Mouse (Mus musculus) megakaryocyte progenitor cell, adult 5-6 weeks (primary cell): ENCODE results near the gene Hsf4. TPM values are rescaled to one million over a fixed set of nuclear protein-coding genes. Genes with fewer than 3 reads are reported as not detected.
"Not testable (repeated sequence)": the region's sequence is repeated elsewhere in the genome, so short reads cannot be mapped to it uniquely, and the experiment has no call there.

Experiments
- ATAC-seq: replicated peaks from 2 replicates; pipeline ENCODE4 v1.8.0; 2016; ENCODE audit warnings: mild to moderate bottlenecking, moderate TSS enrichment, inconsistent platforms; ENCODE audit not compliant: poor library complexity
- total RNA-seq, 2 experiments: library from RNA; stranded (forward) in 1 of 2; stranded (reverse) in 1 of 2; fragments of 157-497, 149-512 nt in 1 of 2; fragments of 200-1000 nt in 1 of 2; gene quantifications; 2 replicates each; pipeline versions ENCODE4 v1.2.3 to v1.2.4; 2015 to 2017

Gene Hsf4
- total RNA-seq (2015) (not detected in 2 replicates), total RNA-seq (2017) (not detected in 2 replicates)

DNA sequence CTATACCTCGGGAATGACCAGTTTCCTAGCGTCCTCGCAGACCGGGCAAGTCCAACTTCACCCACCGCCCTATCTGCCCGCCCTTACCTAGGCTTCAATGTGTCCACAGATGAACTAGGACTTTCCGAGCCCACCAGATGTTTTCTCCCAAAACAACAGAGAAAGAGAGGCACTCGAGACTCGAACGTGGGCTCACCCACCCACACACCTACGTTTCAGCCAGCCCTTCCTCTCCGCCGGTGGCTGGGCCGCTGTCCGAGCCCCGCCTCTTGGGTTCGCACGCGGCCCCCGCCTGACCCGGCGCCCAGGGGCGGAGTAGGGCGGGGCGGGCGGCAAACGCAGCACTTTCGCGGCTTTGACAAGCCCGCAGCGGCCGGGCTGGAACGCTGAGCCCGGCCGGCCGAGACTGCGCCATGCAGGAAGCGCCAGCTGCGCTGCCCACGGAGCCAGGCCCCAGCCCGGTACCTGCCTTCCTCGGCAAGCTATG lies at the start of gene Hsf4:
Gene Hsf4 (plus strand): TSS at position 341 of the 487 bp plus-strand sequence.
- peak; percentile 27 for ATAC-seq

DNA sequence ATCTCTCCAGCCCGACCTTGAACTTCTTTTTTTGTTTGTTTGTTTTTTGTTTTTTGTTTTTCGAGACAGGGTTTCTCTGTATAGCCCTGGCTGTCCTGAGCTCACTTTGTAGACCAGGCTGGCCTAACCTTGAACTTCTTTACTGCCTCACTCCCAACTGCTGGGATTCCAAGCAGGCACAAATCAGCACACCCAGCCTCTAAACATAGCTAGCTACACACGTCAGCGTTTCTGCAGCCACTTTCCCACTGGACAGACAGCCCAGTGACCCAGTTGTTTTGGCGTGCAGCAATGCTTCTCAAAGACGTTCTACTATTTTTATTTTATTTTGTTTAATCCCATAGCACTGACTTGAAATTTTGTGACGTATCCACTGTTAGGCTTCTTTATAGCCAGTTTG lies 45.8 kb upstream of the Hsf4 start:
- no peak for ATAC-seq

DNA sequence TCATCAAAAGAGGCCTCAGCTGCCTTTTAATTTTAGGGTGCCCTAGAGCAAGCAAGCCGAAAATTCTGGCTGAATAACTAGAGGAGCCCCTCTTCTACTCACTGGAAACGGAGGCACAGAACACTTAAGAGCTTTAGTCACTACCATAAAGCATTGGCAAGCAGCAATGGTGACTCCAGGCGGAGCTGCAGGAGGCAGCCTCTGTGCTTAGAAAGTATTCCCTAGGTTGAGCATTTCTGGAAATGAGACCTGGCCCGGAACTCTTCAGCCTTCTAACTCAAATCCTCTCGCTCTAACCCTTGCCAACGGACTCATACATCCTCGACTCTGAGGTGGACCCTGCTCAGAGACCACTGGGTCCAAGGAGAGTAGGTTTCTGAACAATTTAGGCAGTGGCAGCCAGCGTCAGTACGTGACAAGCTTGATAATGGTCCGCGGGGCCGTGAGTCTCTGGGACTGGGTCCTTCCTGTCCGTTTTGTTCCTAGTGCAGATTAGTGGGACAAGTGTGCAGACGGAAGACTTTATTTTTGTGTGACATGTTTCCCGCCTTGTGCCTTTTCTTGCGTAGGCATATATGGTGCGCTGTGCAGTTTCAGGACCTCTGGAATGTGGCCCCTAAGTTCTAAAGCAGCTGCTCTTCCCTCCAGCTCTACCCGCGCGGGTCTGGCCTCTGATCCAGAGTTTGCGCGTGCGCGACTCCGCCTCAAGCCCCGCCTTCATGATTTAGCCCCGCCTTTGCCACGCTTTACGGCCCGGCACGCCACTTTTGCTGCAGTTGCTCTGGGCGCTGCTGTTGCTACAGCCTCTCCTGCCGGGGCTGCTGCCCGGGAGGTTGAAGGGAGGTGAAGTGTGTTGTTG lies 45.0 kb upstream of the Hsf4 start, which contains the start of gene D230025D16Rik:
Gene D230025D16Rik (plus strand): TSS at position 733 of the 859 bp plus-strand sequence.
- peak; percentile 95 for ATAC-seq

DNA sequence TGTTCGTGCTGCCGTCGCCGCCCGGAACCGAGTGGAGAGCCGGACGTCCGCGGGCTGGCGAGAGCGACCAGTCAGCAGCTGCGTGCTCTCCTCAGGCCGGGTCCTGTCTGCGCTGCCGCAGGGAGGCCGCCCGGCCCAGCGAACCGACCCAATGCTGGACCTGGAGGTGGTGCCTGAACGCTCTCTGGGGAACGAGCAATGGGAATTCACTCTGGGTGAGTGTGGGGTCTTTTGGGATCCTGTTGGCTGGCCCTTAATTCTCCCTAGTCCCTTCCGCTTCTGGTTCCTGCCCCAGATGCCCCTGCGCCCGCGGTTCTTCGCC lies 44.4 kb upstream of the Hsf4 start:
- no peak for ATAC-seq

DNA sequence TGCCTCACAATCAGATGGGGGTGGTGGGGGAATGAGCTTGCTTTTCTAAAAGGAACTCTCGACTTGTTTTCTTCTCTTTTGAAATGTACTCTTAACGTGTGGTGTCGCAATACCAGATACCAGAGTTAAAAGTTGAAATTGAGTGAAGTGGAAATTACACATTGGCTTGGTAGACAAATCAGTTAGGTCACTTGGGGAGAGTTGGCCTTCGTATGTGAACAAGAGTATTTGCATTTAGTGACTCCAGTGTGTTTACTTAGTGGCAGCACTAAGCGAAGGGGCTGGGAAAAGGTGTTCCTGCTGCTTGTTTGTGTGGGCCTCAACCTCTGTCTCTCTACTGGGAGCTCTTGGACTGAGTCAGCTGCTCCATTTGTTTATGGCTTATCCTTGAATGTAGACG lies 43.7 kb upstream of the Hsf4 start:
- peak; percentile 18; the same call in 1 of the 2 replicates for ATAC-seq

DNA sequence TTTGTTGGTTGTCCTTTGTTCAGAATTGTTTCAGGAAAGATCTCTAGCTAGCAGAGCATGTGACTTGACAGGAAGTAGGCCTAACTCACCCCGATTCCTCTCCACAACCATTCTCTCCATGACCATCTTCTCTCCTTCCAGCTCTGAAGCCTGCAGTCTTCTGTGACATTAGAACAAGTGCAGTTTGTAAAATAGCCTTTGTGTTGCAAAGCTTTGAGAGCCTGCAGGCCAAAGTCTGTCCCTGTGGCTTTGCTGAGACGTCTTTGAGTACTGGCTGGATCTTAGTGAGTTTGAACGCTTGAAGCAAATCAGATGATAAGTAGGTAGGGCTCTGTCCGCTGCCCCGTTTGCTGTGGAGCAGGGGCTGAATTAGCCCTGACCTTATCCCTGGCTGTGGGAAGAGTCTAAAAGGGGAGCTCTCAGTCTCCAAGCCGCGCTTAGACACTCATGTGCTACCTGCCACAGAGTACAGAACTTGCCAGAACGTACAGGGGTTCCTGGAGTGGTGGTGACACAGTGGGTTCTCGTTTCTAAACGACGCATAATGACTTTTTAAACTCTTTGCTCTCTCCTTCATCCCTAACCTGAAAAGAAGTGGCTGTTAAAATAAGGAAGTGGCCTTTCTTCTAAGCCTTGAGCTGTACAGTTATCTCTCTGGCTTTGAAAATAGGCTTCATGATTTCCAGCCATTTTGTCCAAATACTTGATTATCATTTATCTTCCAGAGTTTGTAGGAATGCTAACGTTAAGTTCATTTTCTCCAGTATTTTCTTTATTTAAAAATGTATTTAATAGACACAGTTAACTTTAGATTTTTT lies 37.9 kb upstream of the Hsf4 start:
- ATAC-seq = peak; percentile 37; the same call in 1 of the 2 replicates

DNA sequence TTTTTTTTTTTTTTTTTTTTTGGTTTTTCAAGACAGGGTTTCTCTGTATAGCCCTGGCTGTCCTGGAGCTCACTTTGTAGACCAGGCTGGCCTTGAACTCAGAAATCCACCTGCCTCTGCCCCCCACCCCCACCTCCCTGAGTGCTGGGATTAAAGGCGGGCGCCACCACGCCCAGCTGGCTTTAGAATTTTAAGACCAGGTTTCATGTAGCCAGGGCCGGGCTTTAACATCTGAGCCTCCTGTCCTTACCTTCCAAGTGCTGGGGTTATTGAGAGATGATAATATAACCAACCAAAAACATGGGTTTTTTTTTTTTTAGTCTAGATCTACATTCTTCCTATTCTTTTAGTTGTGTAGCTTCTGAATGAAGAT lies 37.3 kb upstream of the Hsf4 start:
- ATAC-seq = not testable (repeated sequence)

DNA sequence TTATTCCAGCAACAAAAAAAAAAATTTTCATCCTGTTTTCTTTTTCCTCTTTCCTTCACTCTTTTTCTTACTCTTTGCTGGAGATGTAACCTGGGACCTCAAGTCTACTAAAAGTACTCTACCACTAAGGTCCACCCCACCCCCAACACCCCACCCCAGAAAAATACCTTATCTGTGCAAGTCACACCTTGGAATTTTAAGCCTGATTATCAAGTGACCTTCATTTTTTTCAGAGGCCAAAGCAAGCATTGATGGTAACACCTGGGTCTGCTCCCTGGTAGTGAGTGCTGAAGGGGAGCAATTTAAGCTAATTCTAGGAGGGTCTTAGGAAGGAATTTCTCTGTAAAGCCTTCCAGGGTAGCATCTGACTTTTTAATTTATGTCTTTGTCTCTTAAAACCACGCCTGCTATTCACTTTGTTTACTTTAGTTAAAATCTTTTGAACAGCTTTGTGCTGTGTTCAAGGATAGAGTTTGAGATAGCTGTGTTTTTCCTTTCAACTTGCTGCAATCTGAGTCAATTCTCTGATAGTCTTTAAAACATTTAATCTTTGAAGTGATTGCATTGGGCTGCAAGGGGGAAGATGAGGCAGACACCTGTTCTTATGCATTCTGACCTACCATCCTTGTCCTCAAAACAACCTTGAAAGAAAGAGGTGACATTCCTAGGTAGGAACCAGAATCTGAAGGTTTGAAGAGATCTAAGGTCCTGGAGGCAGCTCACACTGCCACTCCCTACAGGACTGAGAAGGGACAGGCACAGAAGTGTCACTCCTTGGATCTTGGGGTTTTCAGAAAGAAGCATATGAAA lies 36.3 kb upstream of the Hsf4 start:
- no peak for ATAC-seq

DNA sequence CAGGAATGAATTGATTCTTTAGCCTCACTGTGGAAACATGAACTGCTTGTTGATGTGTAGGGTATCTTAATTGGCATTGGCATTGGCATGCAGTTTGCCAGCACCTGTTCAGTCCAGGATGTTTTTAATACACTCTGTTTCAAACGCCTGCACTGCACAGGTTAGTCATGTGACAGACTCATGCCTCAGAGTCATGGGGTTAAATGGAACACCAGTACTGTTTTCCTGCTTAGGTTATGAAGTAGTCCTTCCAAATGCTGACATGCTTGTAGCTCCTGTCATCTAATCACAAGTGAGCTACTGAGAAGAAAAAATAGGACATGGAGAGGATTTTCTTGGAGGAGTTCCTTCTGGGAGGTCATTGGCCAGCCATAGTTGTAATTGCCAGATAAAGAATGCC lies 34.4 kb upstream of the Hsf4 start:
- ATAC-seq = no peak

DNA sequence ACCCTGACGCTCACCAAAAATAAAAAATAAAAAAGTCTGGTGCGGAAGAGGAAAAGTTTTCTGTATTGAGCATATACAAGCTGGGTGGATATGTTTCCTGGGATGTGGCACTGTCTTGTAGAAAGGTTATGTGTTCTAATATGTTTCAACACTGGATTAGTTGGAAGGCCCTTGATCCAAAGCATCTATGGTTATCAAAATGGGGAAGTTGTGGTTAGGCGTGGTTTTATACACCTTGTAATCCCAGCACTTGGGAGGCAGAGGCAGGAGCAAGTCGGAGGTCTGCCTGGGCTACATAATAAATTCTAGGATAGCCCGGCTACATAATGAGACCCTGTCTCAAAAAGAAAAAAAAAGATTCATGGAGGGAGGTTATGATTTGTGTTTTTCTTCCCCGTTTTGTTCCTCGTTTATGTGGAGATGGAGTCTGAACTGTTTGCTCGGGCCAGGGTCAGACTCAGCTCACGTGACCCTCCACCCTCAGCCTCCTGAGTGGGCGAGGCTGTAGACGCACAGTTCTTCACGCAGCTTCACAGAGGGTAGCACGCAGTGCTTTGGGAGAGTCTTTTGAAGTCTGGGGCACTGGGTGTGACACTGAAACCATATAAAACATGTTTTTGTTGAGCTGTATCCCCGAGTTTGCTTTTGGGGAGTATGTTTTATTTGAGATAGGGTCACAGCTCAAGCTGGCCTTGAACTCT lies 32.0 kb upstream of the Hsf4 start:
- ATAC-seq = peak; percentile 54

DNA sequence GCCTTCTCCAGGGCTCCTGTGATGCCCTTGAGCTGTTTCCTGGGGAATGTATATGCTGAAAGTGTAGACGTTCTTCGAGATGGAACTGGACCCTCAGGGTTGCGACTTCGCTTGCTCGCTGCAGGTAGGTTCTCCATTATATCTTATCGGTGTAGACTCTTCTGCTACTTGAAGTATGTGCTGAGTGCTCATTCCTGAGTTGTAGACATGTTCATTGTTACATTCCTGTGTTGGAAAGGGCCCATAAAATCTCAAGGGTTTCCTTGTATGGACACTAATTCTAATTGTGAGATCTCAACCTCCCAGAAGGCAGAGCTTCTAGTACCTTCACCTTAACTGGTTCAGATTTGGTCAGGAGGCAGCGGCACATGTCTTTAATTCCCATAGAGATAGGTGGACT lies 28.6 kb upstream of the Hsf4 start:
- no peak for ATAC-seq

DNA sequence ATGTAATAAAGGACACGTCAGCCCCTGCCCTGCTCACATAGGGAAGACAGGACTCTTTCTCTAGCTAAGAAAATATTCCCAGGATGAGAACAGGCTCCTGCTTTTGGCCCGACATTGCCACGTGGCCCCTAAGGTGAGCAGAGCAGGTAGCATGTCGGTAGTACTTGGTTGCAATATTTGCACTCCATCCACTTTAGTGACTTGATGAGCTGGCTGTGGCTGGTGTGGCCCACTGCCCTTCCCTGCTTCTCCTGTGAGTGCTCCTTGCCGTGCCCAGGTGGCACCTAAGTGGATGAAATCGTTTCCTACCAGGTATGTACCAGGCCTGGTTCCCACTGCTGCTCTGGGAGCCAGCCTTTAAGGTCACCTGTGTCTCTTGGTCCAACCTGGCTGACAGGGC lies 17.6 kb upstream of the Hsf4 start:
- no peak for ATAC-seq

DNA sequence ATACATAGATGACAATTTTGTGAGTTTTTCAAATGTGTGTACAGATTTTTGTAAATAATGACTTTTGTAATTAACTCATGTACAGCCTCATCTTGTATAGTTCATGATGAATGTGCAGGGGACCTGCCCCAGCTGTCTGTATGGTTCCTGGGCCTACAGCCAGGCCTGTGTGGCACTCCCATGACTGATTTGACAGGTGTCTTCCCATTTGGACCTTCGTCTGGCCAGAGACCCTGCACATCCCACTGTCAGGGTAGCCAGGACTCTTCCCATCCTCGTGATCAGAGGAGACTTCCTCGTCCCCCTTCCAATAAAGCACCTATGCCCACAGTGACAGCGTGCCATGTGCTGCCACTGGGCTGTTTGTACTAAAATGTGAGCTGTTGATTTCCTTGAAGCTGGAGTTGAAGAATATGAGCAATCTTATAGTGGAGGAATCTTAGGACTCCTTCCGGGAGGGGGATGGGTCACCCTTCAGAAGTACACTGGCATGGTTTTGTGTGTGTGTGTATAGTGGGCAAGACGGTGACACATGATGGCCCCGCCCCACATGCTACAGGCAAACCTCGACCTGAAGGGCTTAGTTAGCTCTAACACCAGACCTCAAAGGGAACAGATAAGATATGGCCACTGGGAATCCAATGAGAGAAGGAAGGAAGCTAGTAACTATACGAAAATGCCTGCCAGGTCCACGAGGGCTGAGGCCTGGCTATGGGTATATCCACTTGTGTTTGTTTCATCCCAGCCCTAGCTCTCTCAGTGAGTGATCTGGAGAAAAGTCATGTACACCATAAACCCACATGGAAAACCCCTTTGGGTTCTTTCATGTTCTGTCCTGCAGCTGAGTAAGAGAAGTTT lies 16.7 kb upstream of the Hsf4 start:
- ATAC-seq = no peak

DNA sequence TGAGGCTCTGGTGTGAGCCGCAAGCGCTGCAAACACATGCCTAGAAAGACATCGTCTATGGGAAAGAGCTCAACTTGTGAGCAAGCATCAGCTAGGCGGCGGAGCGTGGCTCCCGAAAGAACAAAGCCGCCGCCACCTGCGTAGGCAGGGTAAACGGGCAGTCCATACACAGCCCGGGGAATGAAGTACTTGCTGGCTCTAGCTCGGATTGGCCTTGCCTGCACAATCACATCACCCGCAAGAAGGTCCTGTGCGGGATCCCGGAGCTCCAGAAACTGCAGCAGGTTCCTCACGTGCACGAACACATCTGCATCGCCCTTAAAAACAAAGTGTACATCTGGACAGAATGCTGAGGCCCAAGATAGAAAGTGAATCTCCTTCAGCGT lies 15.8 kb upstream of the Hsf4 start:
- no peak for ATAC-seq

DNA sequence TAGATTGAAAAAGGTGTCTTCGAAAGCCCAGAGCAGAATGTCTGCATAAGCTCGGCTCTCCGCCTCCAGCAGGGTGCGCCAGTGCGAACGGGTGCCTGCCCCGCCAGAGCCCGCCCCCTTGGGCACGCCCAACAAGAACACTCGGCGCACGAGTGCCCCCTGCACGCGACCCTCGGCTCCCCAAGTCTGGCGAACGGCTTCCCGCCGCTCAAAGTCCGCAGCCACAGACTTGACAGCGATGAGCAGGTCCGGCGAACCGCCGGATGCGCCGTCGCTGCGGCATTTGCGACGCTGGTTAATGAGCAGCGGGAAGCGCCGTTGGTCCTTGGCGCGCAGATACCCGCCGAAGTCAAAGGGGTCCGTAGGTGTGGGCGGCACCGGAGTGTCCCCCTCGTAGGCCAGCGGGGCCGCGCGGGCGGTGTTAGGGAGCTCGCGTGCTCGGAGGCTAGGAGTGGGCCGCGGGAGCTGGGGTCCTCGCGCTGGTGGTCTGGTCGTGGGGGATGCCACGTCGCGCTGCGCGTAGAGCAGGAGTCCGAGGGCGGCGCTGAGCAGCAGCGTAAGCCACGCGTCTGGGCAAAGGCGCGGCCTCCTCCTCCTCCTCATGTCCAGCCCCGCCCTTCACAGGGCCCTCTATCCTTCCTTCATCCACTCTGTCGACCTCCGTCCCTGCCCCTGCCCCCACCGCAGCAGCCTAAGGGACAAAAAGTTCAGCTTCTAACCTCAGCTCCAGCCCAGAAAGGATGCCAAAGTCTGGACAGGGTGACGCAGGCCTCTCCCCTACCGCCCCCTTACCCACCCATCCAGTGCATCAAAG lies 15.2 kb upstream of the Hsf4 start:
- ATAC-seq = peak; percentile 88

DNA sequence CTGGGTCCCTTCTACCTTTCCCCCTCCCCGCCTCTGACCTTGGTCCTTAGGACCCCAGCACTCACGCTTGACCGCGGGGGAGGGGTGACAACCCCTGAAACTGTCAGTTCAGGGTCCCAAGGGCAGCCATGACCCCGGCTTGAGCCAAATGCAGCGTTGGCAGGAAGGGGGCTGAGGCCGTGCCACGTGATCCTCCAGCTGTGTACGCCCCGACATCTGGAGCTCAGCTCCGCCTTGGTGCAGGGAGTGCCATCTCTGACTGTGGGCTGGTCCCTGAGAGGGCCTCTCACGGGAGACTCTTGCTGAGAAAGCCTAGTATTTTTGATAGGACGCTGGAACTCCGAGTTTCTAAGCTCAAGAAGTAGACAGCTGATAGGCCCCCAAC lies 14.6 kb upstream of the Hsf4 start, which contains the start of gene B3gnt9:
Gene B3gnt9 (minus strand): TSS at position 188 of the 385 bp plus-strand sequence.
- peak; percentile 51 for ATAC-seq

DNA sequence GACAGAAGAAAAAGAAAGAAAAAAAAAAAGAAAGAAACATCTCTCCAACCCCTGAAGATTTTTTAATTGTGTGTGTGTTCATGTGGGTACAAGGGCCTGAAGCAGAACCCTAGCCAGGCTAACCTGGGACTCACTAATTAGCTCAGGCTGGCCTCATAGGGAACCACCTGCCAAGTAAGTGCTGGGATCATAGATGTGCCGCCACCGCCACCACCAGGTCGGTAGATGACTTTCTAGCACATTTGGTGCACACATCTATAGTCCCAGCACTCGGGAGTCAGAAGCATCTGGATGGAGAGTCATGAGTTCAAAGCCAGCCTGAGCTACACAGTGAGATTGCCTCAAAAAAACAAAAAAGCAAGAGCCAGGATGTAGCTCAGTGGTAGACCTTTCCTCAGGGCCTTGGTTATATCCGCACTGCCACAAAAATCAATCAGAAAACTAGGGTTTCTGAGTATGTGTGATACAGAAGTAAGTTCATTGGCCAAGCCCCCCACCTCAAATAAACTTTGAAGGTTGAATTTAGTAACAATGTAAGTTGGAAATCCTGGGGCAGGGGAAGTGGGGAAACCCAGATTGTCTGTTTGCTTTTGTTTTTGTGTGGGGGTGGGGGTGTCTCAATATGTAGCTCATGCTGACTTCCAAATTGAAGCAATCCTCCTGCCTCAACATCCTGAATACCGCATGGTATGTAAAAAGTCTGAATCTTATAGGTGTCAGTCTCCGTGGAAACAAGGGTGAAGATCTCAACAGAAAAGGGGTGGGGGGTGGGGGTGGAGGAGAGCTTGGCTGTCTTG lies 12.1 kb upstream of the Hsf4 start:
- no peak for ATAC-seq
